Mouse (Mus musculus): Measurements from ENCODE around the gene Pirb.

DNA sequence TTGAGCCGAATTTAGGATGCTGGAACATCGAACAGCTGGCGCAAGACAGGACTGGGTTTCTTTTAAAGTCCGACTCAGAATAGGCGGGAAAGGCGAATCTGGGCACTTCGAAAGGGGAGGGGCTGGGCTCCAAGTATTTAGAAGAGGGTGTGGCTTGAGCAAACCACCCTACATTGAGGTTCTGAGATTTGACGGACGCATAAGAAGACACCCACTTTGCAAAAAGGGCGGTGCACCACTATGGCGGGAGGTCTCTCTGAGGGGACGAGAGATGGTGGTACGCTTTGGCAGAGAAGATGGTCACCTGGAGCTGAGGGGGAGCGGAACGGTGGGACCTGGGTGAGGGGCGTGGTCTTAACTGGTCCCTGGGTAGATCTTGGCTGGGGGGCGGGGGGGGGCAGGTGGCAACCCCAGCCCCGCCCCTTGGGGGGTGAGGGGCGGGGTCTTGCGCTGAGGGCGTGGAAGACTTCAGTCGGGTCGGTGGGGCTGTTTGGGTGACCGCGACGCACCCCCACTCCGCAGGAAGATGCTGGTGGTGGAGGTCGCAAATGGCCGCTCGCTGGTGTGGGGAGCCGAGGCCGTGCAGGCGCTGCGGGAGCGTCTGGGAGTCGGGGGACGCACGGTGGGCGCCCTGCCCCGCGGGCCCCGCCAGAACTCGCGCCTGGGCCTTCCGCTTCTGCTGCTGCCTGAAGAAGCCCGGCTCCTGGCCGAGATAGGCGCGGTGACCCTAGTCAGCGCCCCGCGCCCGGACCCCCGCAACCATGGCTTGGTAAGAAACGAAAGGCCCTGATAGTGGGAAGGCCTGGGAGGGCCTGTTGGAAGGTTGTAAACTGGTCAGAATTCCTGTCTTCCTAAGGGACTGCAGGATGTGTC is 25.9 kb downstream of the Pirb start:
- no peak for TF ChIP-seq CTCF (IDR thresholded peaks at IDR 0.05; ENCODE audit: control insufficient read depth, insufficient read depth, insufficient replicate concordance, low read depth, low read length)
- TF ChIP-seq POLR2A (IDR thresholded peaks at IDR 0.05; ENCODE audit: control insufficient read depth, low read depth, low read length), result no peak
